Comparison of ENCODE assay signal across 32 mouse cellular contexts in the genomic region with DNA sequence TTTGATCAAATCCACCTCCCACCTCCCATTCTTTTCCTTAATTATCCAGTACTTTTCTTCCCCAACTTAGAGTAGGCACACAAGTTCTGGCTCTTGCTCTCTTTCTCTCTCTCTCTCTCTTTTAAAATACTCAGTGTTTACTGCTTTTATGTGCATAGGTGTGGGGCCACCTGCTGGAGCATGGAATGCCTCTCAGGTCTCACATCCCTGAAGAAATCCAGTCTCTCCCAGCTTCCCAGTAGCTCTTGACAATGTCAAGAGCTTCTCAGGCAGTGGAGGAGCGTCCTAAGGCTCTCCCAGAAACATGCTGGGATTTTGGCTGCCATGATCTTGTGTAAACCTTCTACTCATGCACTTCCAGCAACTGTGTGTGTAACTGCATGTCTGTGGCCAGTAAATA. TPM values are rescaled to one million over a fixed set of nuclear protein-coding genes. Genes with fewer than 3 reads are reported as not detected.
DNase-seq lines count a peak whose midpoint lies in the region; ATAC-seq and TF ChIP-seq lines count a peak whose summit lies in the region.
"Had no signal": no experiment of that assay in that cellular context is flagged by ENCODE, and none has a peak within 500 bp of the region (broad histone marks: within the 10 kb centered on the region; RNA-seq: fewer than 3 reads in every experiment).

No protein-coding gene starts in this region.

- H3K4me2 ChIP-seq in kidney, embryonic 16.5 days (replicated peaks; ENCODE audit: low read depth, low read length), result no peak overlapping the region
- H3K4me2 ChIP-seq: embryonic facial prominence, embryonic 15.5 days; forebrain, embryonic 12.5 days; heart, embryonic 11.5 days; hindbrain, embryonic 12.5 days; kidney, embryonic 15.5 days; liver, embryonic 15.5 days; neural tube, embryonic 15.5 days had no signal

- H3K4me3 ChIP-seq in kidney, adult 2 months (ENCODE audit: insufficient read depth, low read depth, low read length), result no peak overlapping the region
- H3K4me3 ChIP-seq in kidney, embryonic 16.5 days (ENCODE audit: low read length), result no peak overlapping the region
- H3K4me3 ChIP-seq: embryonic facial prominence, embryonic 10.5 days; embryonic facial prominence, embryonic 15.5 days; forebrain, embryonic 12.5 days; hindbrain, embryonic 12.5 days; kidney, embryonic 15.5 days; liver, embryonic 15.5 days; neural tube, embryonic 15.5 days had no signal

- no peak overlapping the region for H3K9ac ChIP-seq in kidney, embryonic 16.5 days (replicated peaks; ENCODE audit: low read length)
- H3K9ac ChIP-seq: embryonic facial prominence, embryonic 15.5 days; forebrain, embryonic 12.5 days; hindbrain, embryonic 12.5 days; kidney, embryonic 15.5 days; liver, embryonic 15.5 days; neural tube, embryonic 15.5 days had no signal

- H3K36me3 ChIP-seq in kidney, adult 2 months (ENCODE audit: control insufficient read depth, insufficient read depth, low read length), result peaks cover 4% of the 10 kb centered on the region
- H3K36me3 ChIP-seq in kidney, embryonic 16.5 days (ENCODE audit: insufficient read depth, low read length), result 0 out of 2 replicates have a peak, but pooled peaks cover 4% of the 10 kb centered on the region
- H3K36me3 ChIP-seq: embryonic facial prominence, embryonic 10.5 days; forebrain, embryonic 12.5 days; G1E; hindbrain, embryonic 12.5 days; liver, embryonic 15.5 days; neural tube, embryonic 15.5 days had no signal

- ATAC-seq in kidney, embryonic 16.5 days (ENCODE audit: low FRiP score, low TSS enrichment), result no peak
- ATAC-seq: hindbrain, postnatal 0 days; intestine, embryonic 16.5 days had no signal

- no peak overlapping the region for H3K27ac ChIP-seq in kidney, adult 2 months (ENCODE audit: insufficient read depth, low read depth, low read length)
- H3K27ac ChIP-seq in kidney, embryonic 16.5 days (ENCODE audit: low read length), result no peak overlapping the region
- H3K27ac ChIP-seq: embryonic facial prominence, embryonic 10.5 days; embryonic facial prominence, embryonic 15.5 days; forebrain, embryonic 12.5 days; hindbrain, embryonic 12.5 days; hindbrain, postnatal 0 days; kidney, embryonic 15.5 days; liver, embryonic 15.5 days; neural tube, embryonic 15.5 days had no signal

- DNase-seq in kidney, adult 2 months, result no peak
- peak; percentile 7 for DNase-seq in ES-CJ7 (ENCODE audit: low read depth, low spot score)
- DNase-seq in ZHBTc4 (ENCODE audit: low read depth, low spot score), result peak; percentile 6
- DNase-seq in lung, postnatal 25 days (ENCODE audit: low spot score), result peak; percentile 49
- no peak for DNase-seq in urinary bladder, postnatal 36 days (ENCODE audit: low spot score in 2 of 2)
- no peak for DNase-seq in cerebellum, adult 9-11 months
- DNase-seq: adrenal gland, postnatal 25 days; cerebellum, adult 11-12 months; cerebellum, postnatal 14 days; gastrocnemius, postnatal 14 days; heart, postnatal 36 days; kidney, postnatal 4 days; layer of hippocampus, adult 9-11 months; liver; midbrain, embryonic 14.5 days; retina, postnatal 1 day; spleen, adult 18-20 months; thymus, adult 18-20 months; thymus, postnatal 25 days had no signal

- no peaks in the 10 kb centered on the region for H3K27me3 ChIP-seq in kidney, adult 2 months (replicated peaks; ENCODE audit: control insufficient read depth, insufficient read depth, low read length)
- H3K27me3 ChIP-seq in kidney, embryonic 16.5 days (ENCODE audit: insufficient read depth, low read length), result no peaks in the 10 kb centered on the region
- H3K27me3 ChIP-seq: CH12.LX; embryonic facial prominence, embryonic 15.5 days; forebrain, embryonic 12.5 days; hindbrain, embryonic 12.5 days; kidney, embryonic 15.5 days; liver, embryonic 15.5 days; neural tube, embryonic 15.5 days had no signal

- H3K9me3 ChIP-seq in kidney, embryonic 16.5 days (ENCODE audit: low read length), result no peaks in the 10 kb centered on the region
- H3K9me3 ChIP-seq: embryonic facial prominence, embryonic 10.5 days; embryonic facial prominence, embryonic 15.5 days; forebrain, embryonic 12.5 days; G1E; hindbrain, embryonic 12.5 days; kidney, embryonic 15.5 days; liver, embryonic 15.5 days; neural tube, embryonic 15.5 days had no signal

- 0 out of 2 replicates have a peak, but pooled peaks have one; percentile 12 for TF ChIP-seq CTCF in kidney, adult 2 months (conservative IDR thresholded peaks at IDR 0.05; ENCODE audit: insufficient read depth, insufficient read length, low read depth, low read length)

- WGBS in kidney, adult 2 months, result 89% methylated on average over 1 of the region's 1 CpGs
- 83% methylated on average over 1 of the region's 1 CpGs for WGBS in kidney, embryonic 16.5 days

- no peaks in the 10 kb centered on the region for H3K4me1 ChIP-seq in kidney, adult 2 months (ENCODE audit: control insufficient read depth, insufficient read depth, low read length)
- no peaks in the 10 kb centered on the region for H3K4me1 ChIP-seq in kidney, embryonic 16.5 days (ENCODE audit: insufficient read depth, low read length)
- H3K4me1 ChIP-seq: embryonic facial prominence, embryonic 10.5 days; embryonic facial prominence, embryonic 15.5 days; forebrain, embryonic 12.5 days; hindbrain, embryonic 12.5 days; kidney, embryonic 15.5 days; liver, embryonic 15.5 days; neural tube, embryonic 15.5 days had no signal

- TF ChIP-seq POLR2A in kidney, adult 2 months (IDR thresholded peaks at IDR 0.05; ENCODE audit: low read depth, low read length), result no peak

RNA-seq across cellular contexts. Expression of gene Ccdc152, which starts 27.0 kb away (rescaled TPM):
- polyA plus RNA-seq in kidney, adult 2 months (2012; rRNA removed), result 1.0 and 1.3 TPM in 2 replicates
- 0.46 TPM in 1 of 2 replicates, not detected in the other for polyA plus RNA-seq in kidney, embryonic 16.5 days (2015; fragmentation: Nextera tagmentation; extraction: Ambion mirVana)
- polyA plus RNA-seq: embryonic facial prominence, embryonic 15.5 days; G1E; hindbrain, embryonic 12.5 days; kidney, embryonic 15.5 days had no signal

Comparison
In these comparisons a context has a peak if more than half of its experiments do, and no peak if none do; other contexts are left out.
1. DNase-seq: peak in ES-CJ7 (single experiment), ZHBTc4 (single experiment) and lung, postnatal 25 days (single experiment); none in kidney, adult 2 months (single experiment), urinary bladder, postnatal 36 days (0 of 2) and cerebellum, adult 9-11 months (single experiment).